In genomic region chr11:105749297-105750071, GRCm38 (mm10) we compare ENCODE assay signal across 8 mouse cellular contexts.
A peak's percentile ranks its signal among the peaks of the same experiment; 100 is the strongest.
DNase-seq lines count a peak whose midpoint lies in the region; ATAC-seq lines count a peak whose summit lies in the region.

No protein-coding gene starts in this region.

- DNase-seq in kidney, adult 8-10 months = peak; percentile 9 to 23
- DNase-seq in adrenal gland, postnatal 14 days = peak; percentile 46
- DNase-seq in lung, postnatal 10 days = peak; percentile 70
- DNase-seq in cerebellum, adult 9-11 months = no peak
- no peak for DNase-seq in urinary bladder, postnatal 25 days (ENCODE audit: low spot score)

- H3K4me1 ChIP-seq in kidney, embryonic 15.5 days = 0 out of 2 replicates have a peak, but pooled peaks cover 2% of the 10 kb centered on the region
- H3K4me1 ChIP-seq in heart, embryonic 13.5 days = peaks cover 19% of the 10 kb centered on the region

- H3K36me3 ChIP-seq in kidney, embryonic 15.5 days = no peaks in the 10 kb centered on the region
- peaks cover 12% of the 10 kb centered on the region for H3K36me3 ChIP-seq in heart, embryonic 13.5 days

- H3K4me2 ChIP-seq in kidney, embryonic 15.5 days = no peak overlapping the region
- H3K4me2 ChIP-seq in heart, embryonic 13.5 days = no peak overlapping the region

- H3K4me3 ChIP-seq in kidney, embryonic 15.5 days (replicated peaks) = no peak overlapping the region
- H3K4me3 ChIP-seq in heart, embryonic 13.5 days = no peak overlapping the region

- WGBS in kidney, embryonic 15.5 days = 77% methylated on average over 2 of the region's 2 CpGs
- 40% methylated on average over 2 of the region's 2 CpGs for WGBS in heart, embryonic 13.5 days

- ATAC-seq in kidney, embryonic 15.5 days (replicated peaks; ENCODE audit: low FRiP score) = no peak
- ATAC-seq in heart, embryonic 13.5 days (ENCODE audit: extremely low read depth, insufficient number of reproducible peaks, low FRiP score, low TSS enrichment) = no peak
- no peak for ATAC-seq in frontal cortex, adult (ENCODE audit: low TSS enrichment)

- H3K27ac ChIP-seq in kidney, embryonic 15.5 days = no peak overlapping the region
- peak overlapping the region; percentile 77 for H3K27ac ChIP-seq in heart, embryonic 13.5 days (replicated peaks)

- H3K27me3 ChIP-seq in kidney, embryonic 15.5 days = no peaks in the 10 kb centered on the region
- no peaks in the 10 kb centered on the region for H3K27me3 ChIP-seq in heart, embryonic 13.5 days (replicated peaks)

- no peak overlapping the region for H3K9ac ChIP-seq in kidney, embryonic 15.5 days
- H3K9ac ChIP-seq in heart, embryonic 13.5 days = no peak overlapping the region

- H3K9me3 ChIP-seq in kidney, embryonic 15.5 days (replicated peaks) = no peaks in the 10 kb centered on the region
- peaks cover 7% of the 10 kb centered on the region; the same call in 1 of the 2 replicates for H3K9me3 ChIP-seq in heart, embryonic 13.5 days

Comparison
In these comparisons a context has a peak if more than half of its experiments do, and no peak if none do; other contexts are left out.
1. DNase-seq: peak in kidney, adult 8-10 months (2 of 2), adrenal gland, postnatal 14 days (single experiment) and lung, postnatal 10 days (single experiment); none in cerebellum, adult 9-11 months (single experiment) and urinary bladder, postnatal 25 days (single experiment).